Mouse (Mus musculus) ES-E14 (cell line): ENCODE data around the gene Siglece.

Experiments used
- CHD2 ChIP-seq: IDR thresholded peaks from 2 replicates; pipeline ENCODE4 v1.6.1; 2014; ENCODE audit warnings: mild to moderate bottlenecking, low read depth, low read length, inconsistent platforms
- MAFK ChIP-seq: IDR thresholded peaks from 2 replicates; pipeline ENCODE4 v1.6.1; 2014; ENCODE audit warnings: mild to moderate bottlenecking, low read depth, low read length, inconsistent platforms; ENCODE audit not compliant: insufficient read depth
- ZC3H11A ChIP-seq: IDR thresholded peaks from 2 replicates; pipeline ENCODE4 v1.6.1; 2012; ENCODE audit warnings: low read depth, mild to moderate bottlenecking, inconsistent platforms, low read length, borderline replicate concordance
- ZNF384 ChIP-seq: IDR thresholded peaks from 2 replicates; pipeline ENCODE4 v1.6.1; 2012; ENCODE audit warnings: low read depth, low read length, inconsistent platforms

DNA sequence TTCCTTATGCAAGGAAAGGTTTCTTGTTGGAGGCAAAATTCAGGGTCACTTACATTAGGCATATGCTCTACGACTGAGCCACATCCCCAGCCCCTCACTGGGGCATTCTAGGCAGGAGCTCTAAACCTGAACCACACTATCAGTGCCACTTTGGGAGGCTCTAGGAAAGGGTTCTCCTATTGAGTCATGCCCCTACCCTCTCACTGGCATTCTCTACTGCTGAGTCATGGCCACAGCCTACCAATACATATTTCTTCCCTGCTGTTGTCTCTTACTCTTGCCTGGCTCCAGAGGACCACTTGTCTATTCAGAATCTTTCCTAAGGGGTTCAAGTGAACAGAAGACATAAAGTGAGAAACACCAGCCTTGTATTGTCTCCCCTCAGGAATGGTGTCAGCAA is 2.8 kb upstream of the Siglece start:
- no peak for TF ChIP-seq ZC3H11A
- no peak for TF ChIP-seq MAFK
- TF ChIP-seq CHD2 = no peak
- TF ChIP-seq ZNF384 = no peak
